Mouse (Mus musculus) gastrocnemius, adult 8-10 months (tissue): ENCODE data around the gene Arhgef33. TPM values are rescaled to one million over a fixed set of nuclear protein-coding genes. Genes with fewer than 3 reads are reported as not detected.

Source experiments
- DNase-seq, 2 experiments: peaks; one replicate each; pipeline ENCODE4 v3.0.0; 2022; ENCODE audit warnings: low spot score in 2 of 2
- total RNA-seq, 4 experiments: library from RNA; stranded (reverse); gene quantifications; 2 replicates each; pipeline ENCODE4 v1.2.4; 2022

Arhgef33 gene
- total RNA-seq, 4 experiments from 2014 or later = not detected

DNA sequence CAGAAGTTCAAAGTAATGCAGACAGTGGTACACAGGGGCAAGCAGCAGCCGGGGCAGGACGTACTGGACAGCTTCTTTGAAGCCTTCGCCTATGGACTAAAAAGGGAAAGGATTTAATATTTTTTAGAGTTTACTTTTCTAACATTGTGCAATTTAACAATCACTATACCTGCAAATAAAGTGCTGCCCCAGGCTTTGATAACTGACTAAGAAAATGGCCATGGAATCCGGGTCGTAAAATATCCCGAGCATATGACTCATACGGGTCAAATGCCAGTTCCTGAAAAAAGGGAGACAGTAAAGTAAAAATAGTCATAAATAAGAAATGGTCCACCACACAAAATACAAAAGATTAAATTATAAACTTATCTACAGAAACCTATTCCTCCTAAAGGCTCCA lies 138.2 kb downstream of the Arhgef33 start:
- DNase-seq = no peak

DNA sequence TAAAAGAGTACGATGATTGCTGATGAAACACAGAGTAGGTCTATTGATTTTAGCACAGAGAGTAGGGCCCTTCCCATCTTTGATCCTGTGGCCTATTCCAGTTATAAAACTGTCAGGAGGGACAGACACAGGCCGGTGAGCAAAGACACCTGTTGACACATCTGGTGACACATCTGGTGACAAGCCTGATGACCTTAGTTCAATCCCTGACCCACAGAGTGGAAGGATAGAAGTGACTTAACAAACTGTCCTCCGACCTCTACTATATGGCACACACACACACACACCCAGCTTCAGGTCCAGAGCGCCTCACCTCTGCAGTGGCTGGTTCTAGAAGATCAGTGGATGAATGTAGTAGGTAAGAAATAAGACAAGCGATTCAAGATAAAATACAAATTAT lies 139.3 kb downstream of the Arhgef33 start:
- no peak for DNase-seq

Other genes with a start within 250 kb of the Arhgef33 start
- 10 to 100 TPM; 15.5 to 16.7 (median 16.0) TPM for gene Hnrnpll, start 245.1 kb upstream of the Arhgef33 start, total RNA-seq
- gene Galm, start 179.9 kb upstream of the Arhgef33 start, total RNA-seq = 1 to 10 TPM; 1.9 to 3.0 (median 2.4) TPM
- 10 to 100 TPM; 25.5 to 31.1 (median 28.5) TPM for gene Srsf7, start 100.1 kb upstream of the Arhgef33 start, total RNA-seq
- under 1 TPM in 1 of 4 experiments, not detected in 3; 0.13 TPM for gene Ttc39d, start 99.9 kb upstream of the Arhgef33 start, total RNA-seq
- 1 to 10 TPM; 6.0 to 8.1 (median 7.2) TPM for gene Gemin6, start 83.0 kb upstream of the Arhgef33 start, total RNA-seq
- gene Morn2, start 17.2 kb upstream of the Arhgef33 start, total RNA-seq = 1 to 10 TPM; 5.5 to 9.6 (median 7.1) TPM
- 10 to 100 TPM in 1 of 4 experiments, 1 to 10 TPM in 3; 6.8 to 10.0 (median 7.6) TPM for gene Dhx57, start 16.9 kb upstream of the Arhgef33 start, total RNA-seq
- gene Gm10190, start 66.1 kb downstream of the Arhgef33 start, total RNA-seq = not detected
- gene Sos1, start 173.0 kb downstream of the Arhgef33 start, total RNA-seq = 10 to 100 TPM; 13.2 to 16.6 (median 16.0) TPM